Mouse (Mus musculus) urinary bladder, postnatal 4 days (tissue): Measurements from ENCODE around the gene Ppp4r3a.

Experiments
- DNase-seq, 2 experiments: peaks; one replicate each; pipeline ENCODE4 v3.0.0; 2021 to 2022; ENCODE audit warnings: low spot score in 2 of 2

Ppp4r3a gene

DNA sequence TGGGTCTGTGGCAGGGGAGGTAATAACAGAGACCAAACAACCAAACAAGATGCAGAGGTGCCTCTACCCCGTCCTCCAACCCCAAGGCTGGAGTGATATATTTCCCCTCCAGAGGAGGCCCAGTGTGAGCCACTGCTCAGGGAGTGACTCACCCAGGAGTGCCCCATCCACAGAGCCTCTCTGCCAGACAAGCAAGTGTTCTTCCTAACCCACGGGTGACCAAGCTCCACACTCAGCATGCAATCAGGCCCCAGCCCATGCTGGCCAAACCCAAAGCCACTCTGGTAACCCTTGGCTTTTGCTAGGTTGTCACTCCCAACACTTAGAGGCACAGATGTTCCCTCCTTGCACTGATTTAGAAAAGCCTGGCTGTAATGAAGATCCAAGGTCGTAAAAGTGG is 90.4 kb downstream of the Ppp4r3a start:
- DNase-seq, result no peak

DNA sequence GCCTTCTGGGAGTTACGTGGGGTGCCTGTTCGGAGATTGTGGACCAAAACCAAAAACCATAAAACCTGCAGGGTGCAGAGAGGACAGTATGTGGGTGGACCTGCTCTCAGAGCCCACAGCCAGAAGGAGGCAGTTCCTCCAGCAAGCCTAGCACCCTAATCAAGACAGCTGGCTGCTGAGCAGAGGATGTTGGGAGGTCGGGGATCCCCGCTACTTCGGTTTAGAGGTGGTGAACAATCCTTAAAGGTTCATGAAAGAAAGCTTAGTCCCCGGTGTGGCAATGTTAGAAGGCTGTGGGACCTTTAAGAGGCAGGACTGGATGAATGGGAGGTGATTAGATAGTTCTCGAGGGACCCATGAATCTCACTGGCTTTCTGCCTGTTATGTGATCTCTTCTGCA is 91.0 kb downstream of the Ppp4r3a start:
- no peak for DNase-seq

- no peak for DNase-seq
These were observed 92.4 kb downstream of the Ppp4r3a start for GRCm38 (mm10) chr12:100991119-100991518.

DNA sequence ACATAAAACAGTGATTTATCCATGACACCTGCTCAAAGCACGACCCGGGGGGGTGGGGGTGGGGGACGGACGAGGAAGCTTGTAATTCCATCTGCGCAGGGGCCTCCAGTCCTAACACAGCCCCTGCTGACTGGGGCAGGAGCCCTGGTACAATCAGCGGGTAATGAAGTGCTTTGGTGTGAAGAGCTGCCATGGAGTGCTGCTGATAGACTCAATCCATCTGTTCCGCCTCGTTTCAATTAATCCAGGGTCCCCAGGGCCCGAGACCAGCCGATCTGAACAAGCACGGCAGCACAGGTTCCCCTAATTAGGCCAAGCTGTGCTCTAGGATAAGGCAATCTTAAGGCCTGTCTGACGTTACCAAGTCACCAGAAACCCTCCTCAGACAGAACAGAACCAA is 93.2 kb downstream of the Ppp4r3a start:
- no peak for DNase-seq

DNA sequence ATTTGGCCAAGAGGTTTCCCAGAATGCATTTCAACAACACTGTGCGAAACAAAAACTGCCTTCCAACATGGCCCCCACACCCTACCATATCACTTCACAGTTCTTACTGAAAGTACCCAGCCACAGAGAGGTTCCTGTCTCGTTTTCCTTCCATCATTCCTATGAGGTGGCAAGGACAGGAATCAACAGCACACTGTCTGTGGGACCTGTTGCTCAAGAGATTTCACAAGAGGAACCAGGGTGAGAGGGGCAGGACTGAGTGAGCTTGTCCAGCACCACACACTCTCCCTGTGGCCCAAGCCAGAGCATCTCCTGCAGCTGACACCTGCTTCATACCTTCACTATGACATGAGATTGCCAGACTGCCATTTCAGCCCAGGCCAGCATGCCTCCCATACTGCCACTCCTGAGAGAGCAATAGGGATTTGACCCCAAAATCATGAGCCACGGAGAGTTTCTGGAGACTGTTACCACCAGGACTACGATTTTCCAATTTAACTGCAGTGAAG is 93.7 kb downstream of the Ppp4r3a start:
- DNase-seq, result no peak
